8 mouse cellular contexts compared by ENCODE assay signal in genomic region chr11:69948763-69949150, GRCm38 (mm10). TPM values are rescaled to one million over a fixed set of nuclear protein-coding genes. Genes with fewer than 3 reads are reported as not detected.
DNase-seq lines count a peak whose midpoint lies in the region; ATAC-seq and TF ChIP-seq lines count a peak whose summit lies in the region.

No protein-coding gene starts in this region.

- 0% methylated on average over 14 of the region's 14 CpGs for WGBS in forebrain, embryonic 15.5 days
- WGBS in neural tube, embryonic 14.5 days = under 1% methylated on average over 14 of the region's 14 CpGs

- peak; percentile 95 for TF ChIP-seq CTCF in G1E (IDR thresholded peaks at IDR 0.05; ENCODE audit: low read depth, low read length)

- H3K4me3 ChIP-seq in G1E (ENCODE audit: low read depth, low read length) = peak overlapping the region; percentile 68; the same call in 1 of the 2 replicates
- peak overlapping the region; percentile 42 for H3K4me3 ChIP-seq in forebrain, embryonic 15.5 days
- peak overlapping the region; percentile 38; the same call in 1 of the 2 replicates for H3K4me3 ChIP-seq in neural tube, embryonic 14.5 days (ENCODE audit: low read depth, low read length)

- H3K9ac ChIP-seq in forebrain, embryonic 15.5 days (replicated peaks) = peak overlapping the region; percentile 34; the same call in 1 of the 2 replicates
- no peak overlapping the region for H3K9ac ChIP-seq in neural tube, embryonic 14.5 days (replicated peaks; ENCODE audit: low read depth, low read length)

- intact Hi-C loops in heart, postnatal 36 days (cut with DNase I) = loop anchor here (1.0 to 2.0 kb wide), 2 partner anchors 14 to 72 kb away; no protein-coding TSS in a partner anchor

- H3K9me3 ChIP-seq in G1E (replicated peaks) = no peaks in the 10 kb centered on the region
- H3K9me3 ChIP-seq in forebrain, embryonic 15.5 days = no peaks in the 10 kb centered on the region
- no peaks in the 10 kb centered on the region for H3K9me3 ChIP-seq in neural tube, embryonic 14.5 days (ENCODE audit: control insufficient read depth, low read length)

- H3K27me3 ChIP-seq in G1E (ENCODE audit: insufficient read depth, low read length) = peaks cover 54% of the 10 kb centered on the region
- no peaks in the 10 kb centered on the region for H3K27me3 ChIP-seq in forebrain, embryonic 15.5 days
- peaks cover 3% of the 10 kb centered on the region; the same call in 1 of the 2 replicates for H3K27me3 ChIP-seq in neural tube, embryonic 14.5 days (ENCODE audit: control insufficient read depth, insufficient read depth, low read length)

- H3K27ac ChIP-seq in forebrain, embryonic 15.5 days (replicated peaks) = peak overlapping the region; percentile 64
- H3K27ac ChIP-seq in neural tube, embryonic 14.5 days (ENCODE audit: low read depth, low read length) = no peak overlapping the region

- no peaks in the 10 kb centered on the region for H3K36me3 ChIP-seq in G1E (replicated peaks)
- no peaks in the 10 kb centered on the region for H3K36me3 ChIP-seq in forebrain, embryonic 15.5 days
- no peaks in the 10 kb centered on the region for H3K36me3 ChIP-seq in neural tube, embryonic 14.5 days (ENCODE audit: control insufficient read depth, insufficient read depth, low read length)

- peak; percentile 74 for DNase-seq in G1E (ENCODE audit: low spot score)
- peak; percentile 68 for DNase-seq in cerebellum, adult 11-12 months
- DNase-seq in heart, postnatal 36 days = peak; percentile 91
- peak; percentile 34 to 80 for DNase-seq in layer of hippocampus, adult 18-20 months (ENCODE audit: low spot score in 2 of 2)
- peak; percentile 83 to 89 for DNase-seq in lung, adult 18-20 months
- peak; percentile 61 to 69 for DNase-seq in thymus, adult 18-20 months

- ATAC-seq in G1E (ENCODE audit: extremely low read depth, insufficient number of reproducible peaks, low FRiP score, poor library complexity, severe bottlenecking) = peak; percentile 25; the same call in 1 of the 2 replicates
- ATAC-seq in forebrain, embryonic 15.5 days (replicated peaks) = no peak; the same call in 1 of the 2 replicates
- ATAC-seq in neural tube, embryonic 14.5 days (ENCODE audit: low read depth) = peak; percentile 52; the same call in 1 of the 2 replicates

- peak overlapping the region; percentile 48 for H3K4me2 ChIP-seq in forebrain, embryonic 15.5 days (replicated peaks)
- H3K4me2 ChIP-seq in neural tube, embryonic 14.5 days (ENCODE audit: low read depth, low read length) = peak overlapping the region; percentile 50

- peaks cover 50% of the 10 kb centered on the region for H3K4me1 ChIP-seq in G1E (ENCODE audit: insufficient read depth, low read depth, low read length)
- H3K4me1 ChIP-seq in forebrain, embryonic 15.5 days = peaks cover 18% of the 10 kb centered on the region
- H3K4me1 ChIP-seq in neural tube, embryonic 14.5 days (ENCODE audit: control insufficient read depth, insufficient read depth, low read length) = peaks cover 4% of the 10 kb centered on the region; the same call in 1 of the 2 replicates

RNA-seq across cellular contexts. Expression of gene Slc2a4, which starts 0.8 kb away (rescaled TPM):
- total RNA-seq in G1E (2014; fragmentation: Nextera tagmentation) (0.39 and 10.6 TPM in 2 replicates), G1E (2017) (0.06 and 0.16 TPM in 2 replicates)
- polyA plus RNA-seq in G1E (2012) = 0.16 TPM in 1 of 2 replicates, not detected in the other
- 6.4 and 7.5 TPM in 2 replicates for polyA plus RNA-seq in forebrain, embryonic 15.5 days (2015; fragmentation: Nextera tagmentation; extraction: Ambion mirVana)
- 100 to 1,000 TPM; 385 to 406 TPM for total RNA-seq in heart, postnatal 36 days (2021)
- total RNA-seq in layer of hippocampus, adult 18-20 months (2021) = 1 to 10 TPM; 3.4 to 3.5 TPM
- 2.7 and 3.7 TPM in 2 replicates for polyA plus RNA-seq in neural tube, embryonic 14.5 days (2014; fragmentation: Nextera tagmentation; extraction: Ambion mirVana)

RNA-seq across cellular contexts. Expression of gene Ybx2, which starts 13.2 kb away (rescaled TPM):
- total RNA-seq in G1E (2014; fragmentation: Nextera tagmentation) = 1.4 and 1.6 TPM in 2 replicates
- total RNA-seq in G1E (2017) = 0.23 TPM in 1 of 2 replicates, not detected in the other
- 0.04 TPM in 1 of 2 replicates, not detected in the other for polyA plus RNA-seq in G1E (2012)
- 5.6 and 5.8 TPM in 2 replicates for polyA plus RNA-seq in forebrain, embryonic 15.5 days (2015; fragmentation: Nextera tagmentation; extraction: Ambion mirVana)
- 10 to 100 TPM; 18.4 to 20.3 TPM for total RNA-seq in heart, postnatal 36 days (2021)
- total RNA-seq in layer of hippocampus, adult 18-20 months (2021) = 1 to 10 TPM; 8.7 to 9.2 TPM
- 5.9 and 11.1 TPM in 2 replicates for polyA plus RNA-seq in neural tube, embryonic 14.5 days (2014; fragmentation: Nextera tagmentation; extraction: Ambion mirVana)

RNA-seq across cellular contexts. Expression of gene Cldn7, which starts 15.8 kb away (rescaled TPM):
- total RNA-seq in G1E (2014; fragmentation: Nextera tagmentation) (not detected in 2 replicates), G1E (2017) (not detected in 2 replicates)
- polyA plus RNA-seq in G1E (2012) = not detected in 2 replicates
- polyA plus RNA-seq in forebrain, embryonic 15.5 days (2015; fragmentation: Nextera tagmentation; extraction: Ambion mirVana) = 0.28 and 0.56 TPM in 2 replicates
- not detected for total RNA-seq in heart, postnatal 36 days (2021)
- not detected for total RNA-seq in layer of hippocampus, adult 18-20 months (2021)
- 0.33 and 0.88 TPM in 2 replicates for polyA plus RNA-seq in neural tube, embryonic 14.5 days (2014; fragmentation: Nextera tagmentation; extraction: Ambion mirVana)

RNA-seq across cellular contexts. Expression of gene Eif5a, which starts 27.0 kb away (rescaled TPM):
- total RNA-seq in G1E (2014; fragmentation: Nextera tagmentation) (1,285 and 1,536 TPM in 2 replicates), G1E (2017) (763 and 764 TPM in 2 replicates)
- polyA plus RNA-seq in G1E (2012) = 2,879 and 2,909 TPM in 2 replicates
- 1,167 and 1,257 TPM in 2 replicates for polyA plus RNA-seq in forebrain, embryonic 15.5 days (2015; fragmentation: Nextera tagmentation; extraction: Ambion mirVana)
- 100 to 1,000 TPM; 420 to 449 TPM for total RNA-seq in heart, postnatal 36 days (2021)
- total RNA-seq in layer of hippocampus, adult 18-20 months (2021) = 100 to 1,000 TPM; 438 to 463 TPM
- 1,037 and 1,095 TPM in 2 replicates for polyA plus RNA-seq in neural tube, embryonic 14.5 days (2014; fragmentation: Nextera tagmentation; extraction: Ambion mirVana)

RNA-seq across cellular contexts. Expression of gene Ctdnep1, which starts 32.2 kb away (rescaled TPM):
- total RNA-seq in G1E (2014; fragmentation: Nextera tagmentation) (164 and 177 TPM in 2 replicates), G1E (2017) (36.2 and 37.4 TPM in 2 replicates)
- polyA plus RNA-seq in G1E (2012) = 227 and 274 TPM in 2 replicates
- 18.4 and 20.8 TPM in 2 replicates for polyA plus RNA-seq in forebrain, embryonic 15.5 days (2015; fragmentation: Nextera tagmentation; extraction: Ambion mirVana)
- total RNA-seq in heart, postnatal 36 days (2021) = 100 to 1,000 TPM; 160 to 169 TPM
- total RNA-seq in layer of hippocampus, adult 18-20 months (2021) = 100 to 1,000 TPM; 110 to 111 TPM
- 26.5 and 27.1 TPM in 2 replicates for polyA plus RNA-seq in neural tube, embryonic 14.5 days (2014; fragmentation: Nextera tagmentation; extraction: Ambion mirVana)

Comparison
In these comparisons a context has a peak if more than half of its experiments do, and no peak if none do; other contexts are left out.
1. RNA of gene Slc2a4, which starts 0.8 kb away (total RNA-seq): 385 to 406 TPM in heart, postnatal 36 days; 0.06 to 10.6 TPM in G1E and 3.4 to 3.5 TPM in layer of hippocampus, adult 18-20 months; every median in the first group is over 10 times any median in the second.
2. Peak in every context shown above with its lines, with median percentiles within 50 percentile points of each other: DNase-seq and H3K4me3 ChIP-seq.